Mouse (Mus musculus) thymus, postnatal 4 days (tissue): ENCODE data around the gene Klrc2.
"Not testable (repeated sequence)": the region's sequence is repeated elsewhere in the genome, so short reads cannot be mapped to it uniquely, and the experiment has no call there.

Experiments used
- DNase-seq: peaks from one replicate; pipeline ENCODE4 v3.0.0; 2021

Gene Klrc2

GRCm38 (mm10) chr6:129660589-129660988, at the start of gene Klrc2:
Gene Klrc2 (minus strand): TSS chr6:129660689.
- not testable (repeated sequence) for DNase-seq

DNA sequence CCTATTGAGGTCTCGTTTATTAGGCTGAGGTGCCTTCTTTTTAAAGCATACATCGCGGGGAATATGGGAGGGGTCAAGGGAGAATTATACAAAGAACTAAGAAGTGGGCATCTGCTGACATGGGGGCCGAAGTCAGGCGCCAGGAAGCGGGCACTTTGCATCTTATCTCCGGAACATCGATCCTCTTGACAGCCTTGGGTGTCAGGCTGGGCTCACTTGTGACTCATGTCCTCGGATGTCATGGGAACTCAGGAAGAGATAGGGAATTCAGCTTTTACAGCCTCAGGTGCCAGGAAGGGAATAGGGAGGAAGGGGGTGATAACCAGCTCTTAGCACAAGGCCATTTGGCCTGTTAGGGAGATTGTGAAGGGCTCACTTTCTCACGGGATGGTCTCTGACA, 30.9 kb upstream of the Klrc2 start:
- DNase-seq: not testable (repeated sequence)

DNA sequence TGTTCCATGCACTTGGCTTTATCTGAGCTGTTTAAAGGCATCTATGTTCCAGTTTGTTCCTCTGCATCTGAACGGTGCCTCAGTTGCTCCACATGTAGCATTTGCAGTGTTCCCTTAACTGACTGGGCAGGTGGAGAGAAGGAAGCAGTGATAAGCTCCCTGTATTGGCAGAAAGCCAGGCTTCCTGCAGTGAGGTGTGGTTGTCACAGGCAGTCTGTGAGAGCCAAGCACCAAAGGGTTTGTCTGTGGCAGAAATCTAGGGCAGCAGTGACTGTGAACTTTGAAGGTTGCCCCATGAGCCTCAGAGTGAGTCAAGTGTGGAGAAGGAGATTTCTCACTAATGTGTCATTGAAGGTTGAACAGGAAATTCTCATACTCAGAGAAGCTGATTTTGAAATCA, 19.9 kb upstream of the Klrc2 start:
- peak; percentile 8 for DNase-seq

GRCm38 (mm10) chr6:129678873-129679272, 18.4 kb upstream of the Klrc2 start, which contains the start of gene Klrc1:
Gene Klrc1 (minus strand): TSS chr6:129678973.
- no peak for DNase-seq

DNA sequence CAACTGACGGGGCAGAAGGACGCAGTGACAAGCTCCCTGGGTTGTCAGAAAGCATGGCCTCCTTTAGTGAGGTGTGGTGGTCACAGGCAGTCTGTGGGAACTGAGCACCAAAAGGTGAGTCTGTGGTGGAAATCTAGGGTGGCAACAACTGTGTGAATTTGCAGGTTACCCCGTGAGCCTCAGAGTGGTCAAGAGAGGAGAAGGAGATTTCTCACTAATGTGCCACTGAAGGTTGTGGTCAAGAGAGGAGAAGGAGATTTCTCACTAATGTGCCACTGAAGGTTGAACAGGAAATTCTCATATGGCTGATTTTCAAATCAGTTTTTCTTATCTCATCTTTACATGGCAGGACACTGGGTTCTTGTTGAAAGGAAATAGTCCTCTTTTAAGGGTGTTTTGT, 812 bp upstream of the Klrc2 start:
- not testable (repeated sequence) for DNase-seq

DNA sequence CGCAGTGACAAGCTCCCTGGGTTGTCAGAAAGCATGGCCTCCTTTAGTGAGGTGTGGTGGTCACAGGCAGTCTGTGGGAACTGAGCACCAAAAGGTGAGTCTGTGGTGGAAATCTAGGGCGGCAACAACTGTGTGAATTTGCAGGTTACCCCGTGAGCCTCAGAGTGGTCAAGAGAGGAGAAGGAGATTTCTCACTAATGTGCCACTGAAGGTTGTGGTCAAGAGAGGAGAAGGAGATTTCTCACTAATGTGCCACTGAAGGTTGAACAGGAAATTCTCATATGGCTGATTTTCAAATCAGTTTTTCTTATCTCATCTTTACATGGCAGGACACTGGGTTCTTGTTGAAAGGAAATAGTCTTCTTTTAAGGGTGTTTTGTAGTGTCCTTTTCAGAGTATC, 16.4 kb downstream of the Klrc2 start:
- not testable (repeated sequence) for DNase-seq

DNA sequence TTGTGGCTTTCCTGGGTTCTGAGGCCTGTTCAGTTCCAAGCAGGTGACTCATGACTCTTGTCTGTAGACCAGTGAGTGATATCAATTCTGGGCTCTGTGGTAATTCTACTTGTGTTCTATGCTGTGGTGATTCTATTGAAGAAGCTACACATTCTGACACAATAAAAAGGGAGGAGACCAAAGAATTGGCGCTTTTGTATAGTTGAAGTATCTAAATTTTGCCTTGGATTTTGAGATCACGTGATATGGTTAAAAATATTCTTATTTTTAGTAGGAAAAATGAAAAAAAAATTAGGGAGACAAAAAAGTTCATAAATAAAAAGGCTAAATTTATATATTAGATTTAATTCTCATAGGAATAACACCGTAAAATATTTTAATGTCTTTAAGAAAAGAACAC, 17.3 kb downstream of the Klrc2 start, which contains the start of gene Klrc3:
Klrc3 (minus strand) TSS at position 101 of the 400 bp plus-strand sequence.
- DNase-seq: not testable (repeated sequence)

DNA sequence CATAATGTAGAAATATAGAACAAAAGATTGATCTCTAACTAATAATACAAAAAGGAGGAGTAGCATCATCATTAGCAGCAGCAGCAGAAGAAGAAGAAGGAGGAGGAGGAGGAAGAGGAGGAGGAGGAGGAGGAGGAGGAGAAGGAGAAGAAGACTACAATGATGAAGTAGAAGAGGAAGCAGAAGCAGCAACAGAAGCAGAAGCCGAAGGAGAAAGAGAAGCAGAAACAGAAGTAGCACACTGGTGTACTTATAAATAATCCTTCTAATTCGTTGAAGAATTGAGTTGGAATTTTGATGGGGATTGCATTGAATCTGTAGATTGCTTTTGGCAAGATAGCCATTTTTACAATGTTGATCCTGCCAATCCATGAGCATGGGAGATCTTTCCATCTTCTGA, 29.4 kb downstream of the Klrc2 start:
- DNase-seq: not testable (repeated sequence)

DNA sequence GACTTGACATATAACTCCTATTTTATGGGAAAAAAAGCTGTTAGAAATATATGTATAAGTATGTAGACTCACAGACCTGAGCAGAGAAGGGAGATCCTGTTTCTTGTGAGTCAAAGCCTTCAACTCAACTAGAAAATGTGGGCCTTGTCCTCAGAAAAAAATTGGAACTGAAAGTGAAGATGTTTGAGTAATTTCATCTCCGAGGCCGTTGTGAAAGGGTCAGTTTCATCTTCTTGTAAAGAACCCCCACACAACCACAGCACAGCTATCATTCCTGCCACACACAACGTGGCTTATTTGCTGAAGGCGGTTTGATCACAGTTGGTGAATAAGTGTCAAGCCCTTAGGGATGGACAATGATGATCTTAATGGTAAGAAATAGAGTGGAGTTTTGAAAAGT, 36.8 kb downstream of the Klrc2 start, which contains the start of gene Klrk1:
Klrk1 (minus strand) TSS at position 130 of the 400 bp plus-strand sequence.
- DNase-seq: no peak

GRCm38 (mm10) chr6:129608372-129608771, 52.1 kb downstream of the Klrc2 start:
- DNase-seq: no peak
